Mouse (Mus musculus): ENCODE measurements around the gene Gm20388. TPM values are rescaled to one million over a fixed set of nuclear protein-coding genes. Genes with fewer than 3 reads are reported as not detected.

The Gm20388 gene
- polyA plus RNA-seq, 2 experiments, result 8.5 TPM; not detected in 1

DNA sequence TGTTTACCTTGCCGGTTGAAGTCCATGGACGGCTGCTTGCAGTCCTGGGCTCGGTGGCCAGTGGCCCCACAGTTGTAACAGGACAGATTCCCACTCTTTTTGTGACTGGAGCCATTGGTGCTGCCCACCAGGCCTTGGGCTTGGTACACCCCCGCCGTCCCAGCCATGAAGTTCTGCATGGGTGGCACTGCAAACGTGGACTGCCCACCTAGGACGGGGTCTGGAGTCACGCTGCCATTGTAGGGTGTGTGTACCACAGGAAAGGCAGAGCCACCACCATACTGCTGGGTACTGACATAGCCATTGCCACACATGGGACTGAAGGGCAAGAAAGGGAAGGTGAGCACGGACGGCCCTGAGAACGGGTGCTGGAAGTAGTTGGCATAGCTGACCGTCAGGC is 1693.2 kb downstream of the Gm20388 start:
- H3K4me1 ChIP-seq (replicated peaks; ENCODE audit: control insufficient read depth in 2 of 2, insufficient read depth in 2 of 2, low read length in 1 of 2), result no peaks in the 10 kb centered on the region
- H3K9me3 ChIP-seq (ENCODE audit: control insufficient read depth, low read length), result no peaks in the 10 kb centered on the region
- no peak overlapping the region for H3K9ac ChIP-seq (replicated peaks)
- no peak overlapping the region for H3K4me3 ChIP-seq (ENCODE audit: insufficient read depth in 1 of 2, low read depth in 2 of 2, low read length in 2 of 2)
- ATAC-seq (ENCODE audit: insufficient read depth) (no peak), DNase-seq (ENCODE audit: low read depth in 3 of 3, low spot score in 3 of 3) (no peak)
- TF ChIP-seq CTCF (IDR thresholded peaks at IDR 0.05; ENCODE audit: low read depth), result no peak
- no peak for TF ChIP-seq EP300 (IDR thresholded peaks at IDR 0.05; ENCODE audit: low read depth)
- WGBS (ENCODE audit: insufficient replicate concordance), result 76% methylated on average over 12 of the region's 12 CpGs
- no peaks in the 10 kb centered on the region for H3K27me3 ChIP-seq (ENCODE audit: control insufficient read depth, insufficient read depth, low read length)
- no peak overlapping the region for H3K4me2 ChIP-seq (ENCODE audit: low read depth)
- H3K27ac ChIP-seq, result no peak overlapping the region
- H3K36me3 ChIP-seq (replicated peaks; ENCODE audit: control insufficient read depth, insufficient read depth, low read depth), result no peaks in the 10 kb centered on the region; the same call in 1 of the 2 replicates

DNA sequence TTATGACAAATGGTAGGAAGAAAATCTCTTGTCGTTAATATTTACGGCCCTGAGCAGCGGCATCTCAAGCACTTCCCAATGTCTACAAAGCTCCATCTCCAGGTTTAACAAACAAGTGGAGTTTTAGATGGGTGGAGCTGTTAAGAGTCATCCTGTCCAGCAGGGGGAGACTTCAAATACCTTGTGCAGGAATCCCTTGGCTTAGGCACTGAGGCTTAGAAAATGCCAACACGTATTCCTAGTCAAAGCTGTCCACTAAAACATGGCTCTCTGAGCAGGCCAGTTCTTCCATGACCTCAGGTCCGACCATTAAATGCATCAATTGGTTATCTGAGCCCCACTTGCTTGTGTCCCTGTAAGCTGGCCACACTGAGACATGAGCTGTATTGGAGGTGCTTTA is 1697.0 kb downstream of the Gm20388 start:
- Histone ChIP-seq H3K27ac (no peak overlapping the region), H3K4me1 (replicated peaks; ENCODE audit: control insufficient read depth in 2 of 2, insufficient read depth in 2 of 2, low read length in 1 of 2) (no peaks in the 10 kb centered on the region), H3K4me3 (ENCODE audit: insufficient read depth in 1 of 2, low read depth in 2 of 2, low read length in 2 of 2) (no peak overlapping the region), H3K9me3 (ENCODE audit: control insufficient read depth, low read length) (no peaks in the 10 kb centered on the region), H3K4me2 (ENCODE audit: low read depth) (no peak overlapping the region), H3K9ac (replicated peaks) (no peak overlapping the region), H3K27me3 (ENCODE audit: control insufficient read depth, insufficient read depth, low read length) (no peaks in the 10 kb centered on the region), H3K36me3 (replicated peaks; ENCODE audit: control insufficient read depth, insufficient read depth, low read depth) (no peaks in the 10 kb centered on the region)
- 64% methylated on average over 5 of the region's 5 CpGs for WGBS (ENCODE audit: insufficient replicate concordance)
- ATAC-seq (ENCODE audit: insufficient read depth) (no peak), DNase-seq (ENCODE audit: low read depth in 3 of 3, low spot score in 3 of 3) (no peak)
- no peak for TF ChIP-seq EP300 (IDR thresholded peaks at IDR 0.05; ENCODE audit: low read depth)
- peak; percentile 56 for TF ChIP-seq CTCF (IDR thresholded peaks at IDR 0.05; ENCODE audit: low read depth)

DNA sequence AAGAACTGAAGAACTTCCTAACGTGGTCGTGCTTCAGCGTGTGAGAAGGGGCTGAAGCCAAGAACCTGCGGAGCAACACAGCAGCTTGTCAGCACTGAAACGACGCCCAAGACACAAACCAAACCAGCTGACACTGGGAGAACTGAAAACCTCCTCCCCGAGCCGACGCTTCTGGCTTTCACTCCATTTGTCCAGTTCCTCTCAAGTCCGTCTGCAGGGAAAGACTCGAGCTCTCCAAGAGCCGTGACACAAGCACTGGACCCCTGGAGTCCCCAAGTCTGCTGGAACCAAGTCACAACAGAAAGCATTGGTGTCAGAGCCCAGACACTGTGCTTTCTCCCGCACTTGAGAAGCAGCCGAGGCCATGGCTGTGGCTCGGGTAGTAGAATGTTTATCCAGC is 1698.6 kb downstream of the Gm20388 start:
- H3K4me3 ChIP-seq (ENCODE audit: insufficient read depth in 1 of 2, low read depth in 2 of 2, low read length in 2 of 2), result no peak overlapping the region
- H3K36me3 ChIP-seq (replicated peaks; ENCODE audit: control insufficient read depth, insufficient read depth, low read depth), result no peaks in the 10 kb centered on the region
- H3K4me1 ChIP-seq (replicated peaks; ENCODE audit: control insufficient read depth in 2 of 2, insufficient read depth in 2 of 2, low read length in 1 of 2), result no peaks in the 10 kb centered on the region
- 70% methylated on average over 15 of the region's 15 CpGs for WGBS (ENCODE audit: insufficient replicate concordance)
- H3K4me2 ChIP-seq (ENCODE audit: low read depth), result no peak overlapping the region
- no peak overlapping the region for H3K27ac ChIP-seq
- TF ChIP-seq CTCF (IDR thresholded peaks at IDR 0.05; ENCODE audit: low read depth) (no peak), EP300 (IDR thresholded peaks at IDR 0.05; ENCODE audit: low read depth) (no peak)
- no peak for ATAC-seq (ENCODE audit: insufficient read depth)
- H3K9me3 ChIP-seq (ENCODE audit: control insufficient read depth, low read length), result no peaks in the 10 kb centered on the region
- DNase-seq (ENCODE audit: low read depth in 3 of 3, low spot score in 3 of 3), result no peak
- no peaks in the 10 kb centered on the region for H3K27me3 ChIP-seq (ENCODE audit: control insufficient read depth, insufficient read depth, low read length)
- no peak overlapping the region for H3K9ac ChIP-seq (replicated peaks)

DNA sequence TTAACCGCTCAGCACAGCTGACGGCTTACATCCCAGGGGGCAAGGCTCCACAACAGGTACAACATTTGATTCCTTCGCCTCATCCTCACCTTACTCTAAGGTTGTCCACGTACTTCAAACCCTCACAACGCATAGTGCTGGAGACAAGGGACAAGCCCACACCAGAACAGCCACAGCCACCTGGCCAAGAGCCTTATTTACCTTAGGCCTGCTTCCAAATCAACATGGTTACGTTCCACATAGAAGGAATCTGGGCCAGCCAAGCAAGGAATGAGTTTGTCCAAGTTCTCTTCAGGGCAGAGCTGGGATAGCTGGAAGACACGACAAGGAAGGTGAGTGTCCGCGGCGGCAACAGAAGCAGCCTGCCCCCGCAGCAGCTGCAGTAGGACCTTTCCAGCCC is 1699.3 kb downstream of the Gm20388 start:
- Histone ChIP-seq H3K27me3 (ENCODE audit: control insufficient read depth, insufficient read depth, low read length) (no peaks in the 10 kb centered on the region), H3K4me3 (ENCODE audit: insufficient read depth in 1 of 2, low read depth in 2 of 2, low read length in 2 of 2) (no peak overlapping the region), H3K9me3 (ENCODE audit: control insufficient read depth, low read length) (no peaks in the 10 kb centered on the region), H3K4me2 (ENCODE audit: low read depth) (no peak overlapping the region), H3K4me1 (replicated peaks; ENCODE audit: control insufficient read depth in 2 of 2, insufficient read depth in 2 of 2, low read length in 1 of 2) (no peaks in the 10 kb centered on the region), H3K27ac (no peak overlapping the region), H3K36me3 (replicated peaks; ENCODE audit: control insufficient read depth, insufficient read depth, low read depth) (no peaks in the 10 kb centered on the region), H3K9ac (replicated peaks) (no peak overlapping the region)
- TF ChIP-seq EP300 (IDR thresholded peaks at IDR 0.05; ENCODE audit: low read depth) (no peak), CTCF (IDR thresholded peaks at IDR 0.05; ENCODE audit: low read depth) (no peak)
- ATAC-seq (ENCODE audit: insufficient read depth), result no peak
- WGBS (ENCODE audit: insufficient replicate concordance), result 76% methylated on average over 11 of the region's 11 CpGs
- no peak for DNase-seq (ENCODE audit: low read depth in 3 of 3, low spot score in 3 of 3)

DNA sequence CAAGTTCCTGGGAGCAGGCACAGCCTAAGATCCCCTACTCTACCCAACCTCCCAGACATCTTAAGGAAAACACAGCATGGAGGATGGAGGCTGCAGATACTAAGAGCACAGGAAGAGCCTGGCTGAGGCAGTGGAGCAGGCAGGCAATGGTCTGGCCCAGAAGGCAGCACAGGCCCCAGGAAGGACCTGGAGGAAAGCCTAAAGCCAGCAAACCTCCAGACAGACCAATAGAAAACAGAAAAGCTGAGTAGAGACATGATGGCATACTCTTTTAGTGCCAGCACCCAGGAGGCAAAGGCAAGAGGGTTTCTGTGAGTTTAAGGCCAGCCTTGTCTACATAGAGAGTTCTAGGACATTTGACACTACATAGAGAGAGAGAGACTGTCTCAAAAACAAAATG is 1702.8 kb downstream of the Gm20388 start:
- Histone ChIP-seq H3K36me3 (replicated peaks; ENCODE audit: control insufficient read depth, insufficient read depth, low read depth) (no peaks in the 10 kb centered on the region), H3K4me3 (ENCODE audit: insufficient read depth in 1 of 2, low read depth in 2 of 2, low read length in 2 of 2) (no peak overlapping the region), H3K4me1 (replicated peaks; ENCODE audit: control insufficient read depth in 2 of 2, insufficient read depth in 2 of 2, low read length in 1 of 2) (no peaks in the 10 kb centered on the region), H3K27ac (no peak overlapping the region), H3K9ac (replicated peaks) (no peak overlapping the region), H3K4me2 (ENCODE audit: low read depth) (no peak overlapping the region), H3K9me3 (ENCODE audit: control insufficient read depth, low read length) (no peaks in the 10 kb centered on the region), H3K27me3 (ENCODE audit: control insufficient read depth, insufficient read depth, low read length) (no peaks in the 10 kb centered on the region)
- ATAC-seq (ENCODE audit: insufficient read depth) (no peak), DNase-seq (ENCODE audit: low read depth in 3 of 3, low spot score in 3 of 3) (no peak)
- TF ChIP-seq CTCF (IDR thresholded peaks at IDR 0.05; ENCODE audit: low read depth), result no peak
- no peak for TF ChIP-seq EP300 (IDR thresholded peaks at IDR 0.05; ENCODE audit: low read depth)

All from liver, embryonic 14.5 days (tissue).